Mouse (Mus musculus) adrenal gland, postnatal 10 days (tissue): Measurements from ENCODE around the gene Gm13276. TPM values are rescaled to one million over a fixed set of nuclear protein-coding genes. Genes with fewer than 3 reads are reported as not detected.
"Not testable (repeated sequence)": the region's sequence is repeated elsewhere in the genome, so short reads cannot be mapped to it uniquely, and the experiment has no call there.

Experiments used
- DNase-seq: peaks from one replicate; pipeline ENCODE4 v3.0.0; 2021; ENCODE audit warnings: mixed read lengths
- total RNA-seq, 2 experiments: library from RNA; stranded (reverse); gene quantifications; 2 replicates each; pipeline ENCODE4 v1.2.3; 2021

The Gm13276 gene
- total RNA-seq, 2 experiments from 2014 or later, result not detected

GRCm38 (mm10) chr4:88782335-88782734, 3.2 kb upstream of the Gm13276 start:
- DNase-seq, result peak; percentile 16

GRCm38 (mm10) chr4:88788402-88788801, 2.9 kb downstream of the Gm13276 start, which contains the start of gene Gm13277:
Gm13277 (plus strand) TSS chr4:88788632.
- peak; percentile 75 for DNase-seq

- not testable (repeated sequence) for DNase-seq
Measured at GRCm38 (mm10) chr4:88791250-88791649, 5.7 kb downstream of the Gm13276 start, which contains the start of gene Gm13278. Gm13278 (plus strand) TSS chr4:88791550.

- DNase-seq, result peak; percentile 29
Measured at GRCm38 (mm10) chr4:88793936-88794675, 8.6 kb downstream of the Gm13276 start, which contains the start of gene Gm13275. Gm13275 (plus strand) TSS chr4:88794487.

- DNase-seq, result not testable (repeated sequence)
Measured at GRCm38 (mm10) chr4:88797097-88797496, 11.6 kb downstream of the Gm13276 start, which contains the start of gene Gm13279. Gm13279 (plus strand) TSS chr4:88797397.

- not testable (repeated sequence) for DNase-seq
Measured at GRCm38 (mm10) chr4:88799365-88799764, 13.9 kb downstream of the Gm13276 start, which contains the start of gene Gm13285. Gm13285 (plus strand) TSS chr4:88799665.

GRCm38 (mm10) chr4:88802954-88803353, 17.4 kb downstream of the Gm13276 start, which contains the start of gene Gm13287:
Gm13287 (plus strand) TSS chr4:88803254.
- DNase-seq, result not testable (repeated sequence)

GRCm38 (mm10) chr4:88805231-88805630, 19.7 kb downstream of the Gm13276 start, which contains the start of gene Gm13288:
Gm13288 (plus strand) TSS chr4:88805531.
- DNase-seq, result not testable (repeated sequence)

- peak; percentile 40 for DNase-seq
Measured at GRCm38 (mm10) chr4:88805761-88806160, 20.3 kb downstream of the Gm13276 start.

- no peak for DNase-seq
Measured at GRCm38 (mm10) chr4:88815928-88816327, 30.4 kb downstream of the Gm13276 start, which contains the start of gene Ifna7. Ifna7 (plus strand) TSS chr4:88816228.

- DNase-seq, result no peak
Measured at GRCm38 (mm10) chr4:88819659-88820058, 34.1 kb downstream of the Gm13276 start, which contains the start of gene Ifna11. Ifna11 (plus strand) TSS chr4:88819959.

GRCm38 (mm10) chr4:88822995-88823394, 37.5 kb downstream of the Gm13276 start:
- DNase-seq, result peak; percentile 19

- DNase-seq, result not testable (repeated sequence)
Measured at GRCm38 (mm10) chr4:88827116-88827515, 41.6 kb downstream of the Gm13276 start, which contains the start of gene Ifna6. Ifna6 (plus strand) TSS chr4:88827416.

GRCm38 (mm10) chr4:88830523-88830922, 45.0 kb downstream of the Gm13276 start:
- peak; percentile 28 for DNase-seq

- not testable (repeated sequence) for DNase-seq
Measured at GRCm38 (mm10) chr4:88835225-88835624, 49.7 kb downstream of the Gm13276 start, which contains the start of gene Ifna5. Ifna5 (plus strand) TSS chr4:88835525.

Other genes starting within 250 kb of the Gm13276 start
- not detected for gene Ifna15, start 227.5 kb upstream of the Gm13276 start, total RNA-seq
- not detected for gene Ifna14, start 213.9 kb upstream of the Gm13276 start, total RNA-seq
- not detected for gene Ifna9, start 193.3 kb upstream of the Gm13276 start, total RNA-seq
- gene Ifna12, start 182.3 kb upstream of the Gm13276 start, total RNA-seq, result not detected
- not detected for gene C87499, start 151.3 kb upstream of the Gm13276 start, total RNA-seq
- not detected for gene Ifna13, start 141.2 kb upstream of the Gm13276 start, total RNA-seq
- not detected for gene Ifna16, start 108.8 kb upstream of the Gm13276 start, total RNA-seq
- not detected for gene Ifna2, start 101.8 kb upstream of the Gm13276 start, total RNA-seq
- gene Ifnab, start 94.3 kb upstream of the Gm13276 start, total RNA-seq, result not detected
- 1 to 10 TPM in 1 of 2 experiments, under 1 TPM in 1; 0.60 to 1.2 TPM for gene Gm26566, start 63.9 kb upstream of the Gm13276 start, total RNA-seq
- gene Klhl9, start 63.2 kb upstream of the Gm13276 start, total RNA-seq, result 10 to 100 TPM; 74.5 to 81.4 TPM
- gene Gm13271, start 30.8 kb upstream of the Gm13276 start, total RNA-seq, result not detected
- gene Gm13283, start 25.6 kb upstream of the Gm13276 start, total RNA-seq, result under 1 TPM in 1 of 2 experiments, not detected in 1; 0.24 TPM
- gene Gm13290, start 11.9 kb upstream of the Gm13276 start, total RNA-seq, result not detected
- not detected for gene Gm13289, start 8.8 kb upstream of the Gm13276 start, total RNA-seq
- gene Gm13272, start 5.9 kb upstream of the Gm13276 start, total RNA-seq, result not detected
- not detected for gene Ifnz, start 3.6 kb upstream of the Gm13276 start, total RNA-seq
- not detected for gene Gm13277, start 2.9 kb downstream of the Gm13276 start, total RNA-seq
- not detected for gene Gm13278, start 5.8 kb downstream of the Gm13276 start, total RNA-seq
- gene Gm13275, start 8.8 kb downstream of the Gm13276 start, total RNA-seq, result not detected
- gene Gm13279, start 11.7 kb downstream of the Gm13276 start, total RNA-seq, result not detected
- under 1 TPM in 1 of 2 experiments, not detected in 1; 0.21 TPM for gene Gm13285, start 14.0 kb downstream of the Gm13276 start, total RNA-seq
- gene Gm13287, start 17.5 kb downstream of the Gm13276 start, total RNA-seq, result not detected
- not detected for gene Gm13288, start 19.8 kb downstream of the Gm13276 start, total RNA-seq
- gene Ifna7, start 30.5 kb downstream of the Gm13276 start, total RNA-seq, result not detected
- not detected for gene Ifna11, start 34.2 kb downstream of the Gm13276 start, total RNA-seq
- gene Ifna6, start 41.7 kb downstream of the Gm13276 start, total RNA-seq, result not detected
- not detected for gene Ifna5, start 49.8 kb downstream of the Gm13276 start, total RNA-seq
- not detected for gene Ifna4, start 56.2 kb downstream of the Gm13276 start, total RNA-seq
- not detected for gene Ifna1, start 64.4 kb downstream of the Gm13276 start, total RNA-seq
- gene Ifne, start 94.5 kb downstream of the Gm13276 start, total RNA-seq, result not detected